Mouse (Mus musculus): ENCODE data around the gene Ptprf.

GRCm38 (mm10) chr4:118261771-118262473, 29.3 kb downstream of the Ptprf start:
- TF ChIP-seq POLR2A (IDR thresholded peaks at IDR 0.05; ENCODE audit: borderline replicate concordance, control insufficient read depth, low read depth, low read length) = no peak
- TF ChIP-seq CTCF (IDR thresholded peaks at IDR 0.05; ENCODE audit: control insufficient read depth, insufficient read depth, low read length) = no peak

All from bone marrow, adult 2 months (tissue).